Mouse (Mus musculus) kidney, postnatal 0 days (tissue): ENCODE results near the gene Rgs7. TPM values are rescaled to one million over a fixed set of nuclear protein-coding genes. Genes with fewer than 3 reads are reported as not detected.

Experiments used
- ATAC-seq: fragments of 200-750 bp; cut with Nextera tagmentation; replicated peaks from 2 replicates; pipeline ENCODE4 v1.8.0; 2017; ENCODE audit warnings: low read depth, moderate number of reproducible peaks, moderate TSS enrichment, moderate library complexity; ENCODE audit not compliant: low FRiP score
- DNase-seq: peaks from one replicate; pipeline ENCODE4 v3.0.0-alpha.2; 2016; ENCODE audit warnings: low spot score
- H3K27ac ChIP-seq: fragments of 300-500 bp; sonication (generic); 2 replicates; pipeline ENCODE4 v1.5.1; 2014; ENCODE audit warnings: mild to moderate bottlenecking
- H3K27me3 ChIP-seq: fragments of 300-500 bp; sonication (generic); 2 replicates; pipeline ENCODE4 v1.6.1; 2014; ENCODE audit warnings: low read length, mixed read lengths; ENCODE audit not compliant: insufficient read depth
- H3K36me3 ChIP-seq: fragments of 300-500 bp; sonication (generic); 2 replicates; pipeline ENCODE4 v1.6.1; 2014; ENCODE audit warnings: low read length, mixed read lengths; ENCODE audit not compliant: insufficient read depth
- H3K4me1 ChIP-seq: fragments of 300-500 bp; sonication (generic); replicated peaks from 2 replicates; pipeline ENCODE4 v1.6.1; 2014; ENCODE audit warnings: antibody characterized with exemption, low read length, mixed read lengths; ENCODE audit not compliant: insufficient read depth
- H3K4me2 ChIP-seq: fragments of 300-500 bp; sonication (generic); 2 replicates; pipeline ENCODE4 v1.6.1; 2014; ENCODE audit warnings: mild to moderate bottlenecking, low read length, moderate library complexity, mixed read lengths
- H3K4me3 ChIP-seq: fragments of 300-500 bp; sonication (generic); replicated peaks from 2 replicates; pipeline ENCODE4 v1.5.1; 2014; ENCODE audit warnings: low read depth, low read length
- H3K9ac ChIP-seq: fragments of 300-500 bp; sonication (generic); 2 replicates; pipeline ENCODE4 v1.6.1; 2014; ENCODE audit warnings: low read depth, low read length
- H3K9me3 ChIP-seq: fragments of 300-500 bp; sonication (generic); replicated peaks from 2 replicates; pipeline ENCODE4 v1.6.1; 2016; ENCODE audit warnings: low read length, inconsistent platforms, mixed read lengths
- CTCF ChIP-seq: IDR thresholded peaks from 2 replicates; pipeline ENCODE4 v1.5.1; 2016; ENCODE audit warnings: antibody characterized with exemption, low read depth, mild to moderate bottlenecking, moderate library complexity
- WGBS: fragments of 180-500 bp; shearing (Covaris S2); extraction: QIAGEN DNeasy Blood & Tissue Kit; methylation state at CpG from one replicate; pipeline ENCODE4 v1.1.7; 2014; 5-methylcytosine and 5-hydroxymethylcytosine counted together
- polyA plus RNA-seq: library from polyadenylated mRNA; unstranded; fragments of >200 nt; fragmentation: Nextera tagmentation; extraction: Ambion mirVana; gene quantifications from 2 replicates; pipeline ENCODE4 v1.2.1, GENCODE M21; 2015

Rgs7 gene
- polyA plus RNA-seq, 1 experiment from 2014 or later: 0.53 TPM

DNA sequence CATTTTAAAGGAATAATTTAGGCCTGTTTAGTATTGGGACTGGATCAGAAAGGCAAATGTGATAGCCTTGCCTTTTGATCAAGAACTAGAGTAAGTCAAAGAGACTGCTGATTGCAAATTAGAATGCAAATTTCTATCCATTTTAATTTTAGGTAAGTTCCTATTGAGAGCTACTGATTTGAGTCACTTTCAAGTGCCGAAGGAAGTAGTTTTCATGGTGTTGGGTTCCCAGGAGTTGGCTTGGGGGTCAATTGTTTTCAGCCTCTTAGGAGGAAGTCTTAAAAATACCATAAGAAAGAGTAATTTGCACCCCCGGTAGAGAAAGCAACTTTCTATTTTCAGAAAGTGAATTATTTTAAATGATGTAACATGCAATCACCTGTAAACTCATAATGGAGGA, 285.3 kb downstream of the Rgs7 start:
- Histone ChIP-seq H3K36me3 (no peaks in the 10 kb centered on the region), H3K9ac (no peak overlapping the region), H3K4me3 (no peak overlapping the region), H3K27me3 (no peaks in the 10 kb centered on the region), H3K4me1 (no peaks in the 10 kb centered on the region), H3K4me2 (no peak overlapping the region), H3K27ac (no peak overlapping the region), H3K9me3 (no peaks in the 10 kb centered on the region)
- ATAC-seq: no peak
- WGBS: 62% methylated on average over 2 of the region's 2 CpGs
- DNase-seq: no peak
- TF ChIP-seq CTCF: no peak

DNA sequence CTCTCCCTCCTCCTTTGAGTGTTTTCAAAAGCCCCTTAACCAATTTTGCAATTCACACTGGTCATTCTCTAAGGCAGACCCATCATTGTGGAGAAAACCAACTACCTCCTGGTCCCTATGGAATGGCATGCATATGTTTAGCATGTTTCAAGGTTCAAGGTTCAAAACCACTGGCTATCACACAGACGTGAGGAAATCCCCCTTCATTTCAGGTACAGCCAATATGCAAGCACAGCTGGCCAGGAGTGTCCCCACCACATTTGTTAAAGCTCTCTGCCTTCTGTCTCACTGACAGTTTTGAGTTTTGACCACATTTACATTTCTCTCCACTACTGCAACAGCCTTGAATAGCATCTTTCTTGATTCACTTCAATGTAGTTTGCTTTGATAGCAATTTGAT, 286.7 kb downstream of the Rgs7 start:
- Histone ChIP-seq H3K9ac (no peak overlapping the region), H3K27ac (no peak overlapping the region), H3K9me3 (no peaks in the 10 kb centered on the region), H3K36me3 (no peaks in the 10 kb centered on the region), H3K4me3 (no peak overlapping the region), H3K4me1 (no peaks in the 10 kb centered on the region), H3K27me3 (no peaks in the 10 kb centered on the region), H3K4me2 (no peak overlapping the region)
- no peak for TF ChIP-seq CTCF
- DNase-seq: no peak
- ATAC-seq: no peak
- WGBS: 55% methylated on average over 1 of the region's 1 CpGs

DNA sequence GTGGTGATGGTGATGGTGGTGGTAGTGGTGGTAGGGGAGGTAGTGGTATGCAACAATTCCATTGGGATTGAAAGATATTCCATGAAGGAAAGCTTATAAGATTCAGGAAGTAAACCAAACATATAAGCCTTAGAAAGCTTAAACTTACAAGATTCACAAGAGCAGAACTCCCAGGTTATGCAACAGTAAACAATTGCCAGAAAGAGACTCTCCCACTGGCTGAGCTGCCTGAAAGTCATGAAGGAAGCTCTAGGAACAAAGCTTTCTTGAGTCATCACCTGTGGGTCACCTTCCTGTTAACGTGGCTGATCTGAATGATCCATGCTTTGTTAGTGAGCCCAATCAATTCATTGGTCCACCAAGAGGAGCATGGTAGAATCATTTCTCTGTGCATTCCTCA, 288.8 kb downstream of the Rgs7 start:
- TF ChIP-seq CTCF: no peak
- WGBS: 74% methylated on average over 1 of the region's 1 CpGs
- no peak overlapping the region for H3K27ac ChIP-seq
- H3K36me3 ChIP-seq: no peaks in the 10 kb centered on the region
- ATAC-seq (no peak), DNase-seq (no peak)
- no peak overlapping the region for H3K4me2 ChIP-seq
- no peaks in the 10 kb centered on the region for H3K4me1 ChIP-seq
- H3K4me3 ChIP-seq: no peak overlapping the region
- no peaks in the 10 kb centered on the region for H3K9me3 ChIP-seq
- no peaks in the 10 kb centered on the region for H3K27me3 ChIP-seq
- H3K9ac ChIP-seq: no peak overlapping the region

DNA sequence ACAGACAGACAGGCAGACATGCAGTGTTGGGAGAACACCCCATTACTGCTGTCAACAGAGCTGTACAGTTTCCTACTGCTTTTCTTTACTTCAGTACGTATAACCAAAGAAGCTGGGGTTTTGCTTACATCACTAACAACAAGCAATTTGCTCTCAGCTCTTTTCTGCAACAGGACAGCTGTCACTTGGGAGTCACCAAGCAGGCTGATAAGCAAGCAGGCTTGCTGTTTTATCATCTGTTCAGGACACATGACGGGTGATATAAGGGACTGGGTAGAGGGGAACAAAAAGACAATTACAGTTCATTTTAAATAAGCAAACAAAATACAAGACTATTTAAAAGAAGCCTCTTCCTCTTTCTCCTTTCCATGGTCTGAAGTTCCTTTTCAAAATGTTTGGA, 289.4 kb downstream of the Rgs7 start:
- no peak overlapping the region for H3K4me2 ChIP-seq
- no peaks in the 10 kb centered on the region for H3K4me1 ChIP-seq
- H3K27me3 ChIP-seq: no peaks in the 10 kb centered on the region
- ATAC-seq: no peak
- H3K4me3 ChIP-seq: no peak overlapping the region
- no peaks in the 10 kb centered on the region for H3K9me3 ChIP-seq
- H3K9ac ChIP-seq: no peak overlapping the region
- H3K36me3 ChIP-seq: no peaks in the 10 kb centered on the region
- DNase-seq: no peak
- no peak for TF ChIP-seq CTCF
- H3K27ac ChIP-seq: no peak overlapping the region
- WGBS: 68% methylated on average over 2 of the region's 2 CpGs

DNA sequence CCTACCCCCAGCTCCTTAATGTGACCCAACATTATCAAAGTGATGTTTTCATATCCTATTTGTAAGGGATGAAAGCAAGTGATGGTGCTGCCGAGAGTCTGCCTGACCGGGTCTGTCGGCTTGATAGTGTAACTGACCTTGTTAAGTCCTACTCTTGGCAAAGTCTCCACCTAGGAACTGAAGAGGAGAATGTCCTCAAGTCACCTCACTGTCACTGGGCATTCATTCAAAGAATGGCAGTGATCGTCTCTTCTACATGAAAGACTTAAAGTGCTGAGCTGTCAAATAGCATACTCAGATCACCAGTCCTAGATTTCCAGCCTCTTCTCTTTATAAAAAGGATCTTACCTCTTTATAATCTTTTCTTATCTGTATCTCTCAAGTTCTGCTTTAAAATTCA, 293.4 kb downstream of the Rgs7 start:
- no peak overlapping the region for H3K27ac ChIP-seq
- no peak for TF ChIP-seq CTCF
- H3K36me3 ChIP-seq: no peaks in the 10 kb centered on the region
- no peak overlapping the region for H3K4me2 ChIP-seq
- no peaks in the 10 kb centered on the region for H3K4me1 ChIP-seq
- no peak overlapping the region for H3K9ac ChIP-seq
- no peaks in the 10 kb centered on the region for H3K9me3 ChIP-seq
- H3K27me3 ChIP-seq: no peaks in the 10 kb centered on the region
- ATAC-seq: no peak
- WGBS: 90% methylated on average over 4 of the region's 4 CpGs
- H3K4me3 ChIP-seq: no peak overlapping the region
- DNase-seq: no peak

- Histone ChIP-seq H3K4me3 (no peak overlapping the region), H3K4me2 (no peak overlapping the region), H3K4me1 (no peaks in the 10 kb centered on the region), H3K9me3 (no peaks in the 10 kb centered on the region), H3K36me3 (no peaks in the 10 kb centered on the region), H3K27me3 (no peaks in the 10 kb centered on the region), H3K27ac (no peak overlapping the region), H3K9ac (no peak overlapping the region)
- no peak for DNase-seq
- WGBS: 88% methylated on average over 4 of the region's 4 CpGs
- no peak for ATAC-seq
- no peak for TF ChIP-seq CTCF
These were observed 296.5 kb downstream of the Rgs7 start for GRCm38 (mm10) chr1:175195806-175196205.

DNA sequence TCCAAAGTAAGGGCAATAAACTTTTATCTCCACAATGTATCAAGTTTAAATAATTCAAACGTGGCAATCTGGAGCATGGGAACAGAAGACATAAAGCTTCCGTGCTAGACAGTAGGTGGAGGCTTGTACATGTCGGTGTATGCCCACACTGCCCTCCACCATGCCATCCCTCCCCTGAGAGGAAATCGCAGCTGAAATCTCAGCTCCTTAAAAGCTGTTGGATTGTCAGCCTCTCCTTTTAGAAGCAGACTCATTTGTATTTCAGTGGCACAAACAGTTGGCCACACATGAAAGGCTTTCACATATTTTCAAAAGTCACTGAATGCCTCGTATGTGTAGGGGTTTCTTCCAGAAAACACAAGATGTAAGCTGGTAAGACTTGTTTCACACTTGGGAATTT, 304.1 kb downstream of the Rgs7 start:
- 72% methylated on average over 5 of the region's 5 CpGs for WGBS
- Histone ChIP-seq H3K4me2 (no peak overlapping the region), H3K9me3 (no peaks in the 10 kb centered on the region), H3K27ac (no peak overlapping the region), H3K4me1 (no peaks in the 10 kb centered on the region), H3K36me3 (no peaks in the 10 kb centered on the region), H3K27me3 (no peaks in the 10 kb centered on the region), H3K4me3 (no peak overlapping the region), H3K9ac (no peak overlapping the region)
- ATAC-seq: no peak
- TF ChIP-seq CTCF: no peak
- DNase-seq: no peak
